Mouse (Mus musculus): ENCODE data around the gene Plxnd1. TPM values are rescaled to one million over a fixed set of nuclear protein-coding genes. Genes with fewer than 3 reads are reported as not detected.

Gene Plxnd1
- polyA plus RNA-seq (2015; fragmentation: Nextera tagmentation; extraction: Ambion mirVana), result 14.3 and 19.7 TPM in 2 replicates

DNA sequence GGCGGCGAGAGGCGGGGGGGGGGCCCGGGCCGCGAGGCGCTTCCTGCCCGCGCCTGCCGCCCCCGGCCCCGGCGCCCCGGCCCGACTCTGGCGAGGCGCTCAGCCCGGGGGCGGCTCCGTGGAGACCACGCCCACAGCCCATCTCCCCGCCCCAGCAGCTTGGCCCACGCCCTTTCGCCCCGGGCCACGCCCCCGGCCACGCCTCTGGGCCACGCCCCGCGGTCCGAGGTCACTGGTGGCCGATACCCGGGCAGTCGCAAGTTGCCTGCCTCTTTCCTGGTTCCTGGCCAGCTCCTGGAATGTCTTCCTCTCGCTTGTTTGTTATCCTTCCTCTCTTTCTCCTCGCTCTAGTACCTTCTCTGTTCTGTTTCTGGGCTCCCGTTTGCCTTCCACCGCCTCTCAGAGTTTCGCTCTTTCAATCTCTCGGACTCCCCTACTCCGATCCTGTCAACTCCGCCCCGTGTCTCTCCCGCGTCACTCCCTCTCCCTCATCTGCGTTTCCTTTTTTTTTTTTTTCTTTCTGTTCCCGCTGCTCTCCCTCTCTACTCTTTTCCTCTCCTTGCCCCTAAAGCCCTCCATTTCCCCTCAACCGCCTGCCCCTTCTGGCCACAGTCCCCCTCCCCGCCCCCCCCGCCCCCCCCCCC is at the start of gene Plxnd1:
Gene Plxnd1, minus strand, starts transcription at position 129 of the 644 bp plus-strand sequence.
- Histone ChIP-seq H3K9me3 (replicated peaks) (no peaks in the 10 kb centered on the region), H3K27me3 (peaks cover 51% of the 10 kb centered on the region), H3K4me2 (peak within 1 kb of the TSS; percentile 85), H3K4me1 (peaks cover 29% of the 10 kb centered on the region), H3K4me3 (peak within 1 kb of the TSS; percentile 56), H3K9ac (peak within 1 kb of the TSS; percentile 63), H3K27ac (peak within 1 kb of the TSS; percentile 45; the same call in 1 of the 2 replicates), H3K36me3 (ENCODE audit: poor library complexity, severe bottlenecking) (no peaks in the 10 kb centered on the region)
- under 1% methylated on average over 37 of the region's 51 CpGs for WGBS
- peak; percentile 72 for ATAC-seq

DNA sequence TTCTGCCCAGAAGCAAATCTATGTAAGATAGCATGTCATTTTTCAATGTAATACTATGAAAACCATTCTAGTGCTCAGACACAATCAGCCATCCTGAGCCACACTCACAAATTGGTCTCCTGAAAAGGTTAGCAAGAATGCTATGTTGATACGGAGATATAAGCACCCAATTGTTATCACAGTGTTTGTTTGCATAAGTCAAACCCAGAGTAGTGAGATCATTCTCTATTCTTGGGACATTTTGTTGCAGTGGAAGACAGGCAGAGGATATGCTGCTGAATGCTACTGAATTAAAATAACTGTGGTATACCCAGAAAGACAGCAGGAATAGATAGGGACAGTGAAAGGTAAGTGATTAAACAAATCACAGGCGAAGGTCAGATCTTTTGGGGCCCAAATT is 49.2 kb upstream of the Plxnd1 start:
- Histone ChIP-seq H3K27me3 (no peaks in the 10 kb centered on the region), H3K9me3 (replicated peaks) (peaks cover 3% of the 10 kb centered on the region; the same call in 1 of the 2 replicates), H3K9ac (no peak overlapping the region), H3K4me1 (peaks cover 9% of the 10 kb centered on the region; the same call in 1 of the 2 replicates), H3K4me3 (no peak overlapping the region), H3K36me3 (ENCODE audit: poor library complexity, severe bottlenecking) (peaks cover 16% of the 10 kb centered on the region), H3K4me2 (no peak overlapping the region), H3K27ac (no peak overlapping the region)
- WGBS, result 59% methylated on average over 2 of the region's 2 CpGs
- no peak for ATAC-seq

DNA sequence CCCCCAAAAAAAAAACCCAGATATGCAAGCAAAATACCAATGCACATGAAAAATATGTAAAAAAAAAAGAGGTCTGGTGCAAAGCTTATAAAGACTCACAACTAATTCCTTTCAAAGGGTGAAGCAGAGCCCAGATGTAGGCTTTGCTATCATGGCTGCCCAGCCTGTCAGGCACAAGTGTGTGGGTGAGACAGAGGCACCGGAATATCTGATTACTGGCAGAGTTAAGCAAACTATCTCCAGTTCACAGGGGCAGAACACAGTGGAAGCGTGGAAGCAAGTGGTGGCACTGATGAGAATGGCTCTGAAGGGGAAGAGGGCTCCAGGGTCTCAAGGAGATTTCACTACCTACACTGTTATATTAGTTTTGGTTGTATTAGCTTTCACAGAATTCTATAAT is 43.4 kb upstream of the Plxnd1 start:
- H3K4me2 ChIP-seq, result no peak overlapping the region
- H3K27ac ChIP-seq, result no peak overlapping the region
- no peaks in the 10 kb centered on the region for H3K4me1 ChIP-seq
- no peak for ATAC-seq
- H3K9ac ChIP-seq, result no peak overlapping the region
- 96% methylated on average over 2 of the region's 2 CpGs for WGBS
- no peak overlapping the region for H3K4me3 ChIP-seq
- H3K36me3 ChIP-seq (ENCODE audit: poor library complexity, severe bottlenecking), result peaks cover 16% of the 10 kb centered on the region
- H3K27me3 ChIP-seq, result no peaks in the 10 kb centered on the region
- H3K9me3 ChIP-seq (replicated peaks), result peaks cover 3% of the 10 kb centered on the region; the same call in 1 of the 2 replicates

DNA sequence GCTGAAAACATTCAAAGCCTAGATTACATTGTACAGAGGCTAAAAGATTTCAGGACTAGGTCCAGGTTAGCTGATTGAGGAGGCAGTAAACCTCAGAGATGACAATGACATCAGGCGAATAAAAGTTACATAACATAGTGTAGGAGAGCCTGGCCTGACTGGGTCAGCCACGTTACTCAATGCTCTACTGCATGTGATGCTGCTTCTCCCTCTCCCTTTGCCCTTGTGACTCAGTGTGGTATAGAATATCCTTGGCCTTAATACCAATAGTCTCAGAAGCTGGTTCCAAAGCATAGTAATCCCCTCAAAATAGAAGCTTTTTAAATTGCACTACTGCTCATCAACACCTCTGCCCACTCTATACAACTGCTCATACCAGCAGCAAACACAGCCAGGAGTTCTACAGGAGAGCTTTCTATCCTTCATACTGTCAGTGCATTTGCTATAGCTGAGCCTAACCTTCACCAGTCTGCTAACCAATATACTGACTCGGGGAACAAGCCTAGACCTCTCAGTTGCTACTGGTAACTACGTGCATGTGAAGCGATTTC is 42.6 kb upstream of the Plxnd1 start:
- no peaks in the 10 kb centered on the region for H3K4me1 ChIP-seq
- 88% methylated on average over 5 of the region's 5 CpGs for WGBS
- H3K4me3 ChIP-seq, result no peak overlapping the region
- H3K9ac ChIP-seq, result no peak overlapping the region
- no peak for ATAC-seq
- no peaks in the 10 kb centered on the region for H3K27me3 ChIP-seq
- no peak overlapping the region for H3K4me2 ChIP-seq
- H3K36me3 ChIP-seq (ENCODE audit: poor library complexity, severe bottlenecking), result peaks cover 7% of the 10 kb centered on the region; the same call in 1 of the 2 replicates
- H3K9me3 ChIP-seq (replicated peaks), result no peaks in the 10 kb centered on the region
- H3K27ac ChIP-seq, result no peak overlapping the region

DNA sequence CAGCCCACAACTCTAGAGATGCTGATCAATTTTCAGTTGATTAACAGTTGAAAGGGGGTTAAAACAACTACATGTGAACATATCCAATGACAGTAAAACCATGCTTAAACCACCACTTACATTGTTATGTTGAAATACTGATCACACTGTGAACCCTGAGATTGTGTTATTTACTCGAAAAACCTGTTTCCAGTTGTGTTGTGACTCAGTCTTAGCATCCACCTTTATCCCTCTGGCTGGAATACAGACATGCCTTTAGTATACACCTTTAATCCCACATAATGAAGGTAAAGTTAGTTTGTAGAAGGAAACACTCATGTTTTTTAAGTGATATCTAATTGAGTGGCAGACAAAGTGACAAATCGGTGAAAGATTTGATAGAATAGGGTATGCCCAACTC is 41.8 kb upstream of the Plxnd1 start:
- Histone ChIP-seq H3K4me2 (no peak overlapping the region), H3K4me3 (no peak overlapping the region), H3K27ac (no peak overlapping the region), H3K27me3 (no peaks in the 10 kb centered on the region), H3K9ac (no peak overlapping the region), H3K36me3 (ENCODE audit: poor library complexity, severe bottlenecking) (0 out of 2 replicates have a peak, but pooled peaks cover 3% of the 10 kb centered on the region), H3K4me1 (no peaks in the 10 kb centered on the region), H3K9me3 (replicated peaks) (no peaks in the 10 kb centered on the region)
- WGBS, result 91% methylated on average over 2 of the region's 2 CpGs
- no peak for ATAC-seq

DNA sequence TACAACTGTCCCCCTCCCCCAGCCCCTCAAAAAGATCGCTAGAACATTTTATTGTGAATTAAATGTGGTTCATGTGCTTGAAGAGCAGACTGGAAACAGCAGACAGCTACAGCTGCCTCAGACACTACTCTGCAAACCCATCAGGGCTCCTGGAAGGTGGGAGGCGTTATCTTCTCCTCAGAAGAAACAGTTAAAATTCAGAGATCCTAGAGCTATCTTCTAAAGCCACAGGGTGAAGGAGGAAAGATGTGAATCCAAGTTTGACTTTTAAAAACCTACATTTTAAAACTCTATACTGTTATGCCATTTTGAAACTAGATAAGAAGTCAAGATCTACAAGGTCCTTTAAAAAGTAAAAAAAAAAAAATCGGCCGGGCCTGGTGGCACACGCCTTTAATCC is 36.2 kb upstream of the Plxnd1 start:
- no peaks in the 10 kb centered on the region for H3K4me1 ChIP-seq
- no peak overlapping the region for H3K4me3 ChIP-seq
- no peaks in the 10 kb centered on the region for H3K27me3 ChIP-seq
- no peak overlapping the region for H3K4me2 ChIP-seq
- 89% methylated on average over 5 of the region's 5 CpGs for WGBS
- no peak for ATAC-seq
- H3K9me3 ChIP-seq (replicated peaks), result no peaks in the 10 kb centered on the region
- H3K36me3 ChIP-seq (ENCODE audit: poor library complexity, severe bottlenecking), result 0 out of 2 replicates have a peak, but pooled peaks cover 3% of the 10 kb centered on the region
- no peak overlapping the region for H3K27ac ChIP-seq
- no peak overlapping the region for H3K9ac ChIP-seq

DNA sequence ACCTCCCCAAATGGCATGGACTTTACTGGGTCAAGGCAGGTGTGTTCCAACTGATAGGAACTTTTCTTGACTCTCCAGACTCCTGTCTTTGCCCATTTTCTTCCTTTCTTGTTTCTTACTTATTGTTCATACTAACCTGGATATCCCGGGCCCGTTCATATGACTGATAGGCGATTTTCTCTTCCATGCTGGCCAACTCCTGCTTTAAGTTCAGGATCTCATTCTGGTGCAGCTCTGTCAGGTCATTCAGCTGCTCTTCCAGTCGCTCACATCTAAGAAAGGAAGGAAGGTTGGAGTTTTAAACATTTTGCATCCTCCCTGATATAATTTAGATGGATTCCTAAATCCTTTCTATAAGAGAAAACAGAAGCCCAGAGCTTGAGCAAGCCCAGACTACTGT is 29.9 kb upstream of the Plxnd1 start:
- H3K27me3 ChIP-seq, result no peaks in the 10 kb centered on the region

DNA sequence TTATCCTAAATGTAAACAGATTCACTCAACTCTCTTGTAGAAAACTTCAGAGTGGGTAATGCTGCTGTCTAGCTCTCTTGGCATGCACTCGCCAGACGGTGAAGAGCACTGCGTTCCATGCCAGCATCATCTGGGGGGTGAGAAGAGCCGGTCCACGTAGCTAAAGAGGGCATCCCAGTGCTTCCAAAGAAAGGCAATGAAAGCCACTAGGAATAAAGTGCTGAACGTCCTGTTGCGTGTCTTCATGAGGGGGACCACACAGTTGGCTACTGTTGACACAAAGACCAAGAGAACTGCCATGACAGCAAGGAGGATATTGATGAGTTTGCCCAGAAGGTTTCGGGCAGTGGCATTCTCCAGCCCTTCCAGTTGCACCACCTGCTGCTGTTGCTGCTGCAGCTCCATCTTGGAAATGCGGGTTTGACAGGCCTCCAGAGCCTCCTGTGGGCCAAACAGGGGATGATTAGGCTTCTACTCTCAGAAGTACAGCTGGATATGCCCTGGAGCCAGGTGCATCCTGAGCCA is 27.2 kb upstream of the Plxnd1 start:
- H3K27me3 ChIP-seq, result no peaks in the 10 kb centered on the region
- no peaks in the 10 kb centered on the region for H3K4me1 ChIP-seq
- H3K4me2 ChIP-seq, result no peak overlapping the region
- no peak overlapping the region for H3K27ac ChIP-seq
- H3K36me3 ChIP-seq (ENCODE audit: poor library complexity, severe bottlenecking), result peaks cover 42% of the 10 kb centered on the region
- no peak overlapping the region for H3K4me3 ChIP-seq
- H3K9me3 ChIP-seq (replicated peaks), result peaks cover 9% of the 10 kb centered on the region
- 84% methylated on average over 9 of the region's 9 CpGs for WGBS
- no peak for ATAC-seq
- H3K9ac ChIP-seq, result no peak overlapping the region

More for the DNA sequence above, 29.9 kb upstream of the Plxnd1 start:
- ATAC-seq, result no peak
- Histone ChIP-seq H3K4me2 (no peak overlapping the region), H3K36me3 (ENCODE audit: poor library complexity, severe bottlenecking) (peaks cover 45% of the 10 kb centered on the region), H3K4me3 (no peak overlapping the region), H3K9me3 (replicated peaks) (peaks cover 9% of the 10 kb centered on the region), H3K27ac (no peak overlapping the region), H3K4me1 (no peaks in the 10 kb centered on the region), H3K9ac (no peak overlapping the region)
- 92% methylated on average over 4 of the region's 4 CpGs for WGBS

DNA sequence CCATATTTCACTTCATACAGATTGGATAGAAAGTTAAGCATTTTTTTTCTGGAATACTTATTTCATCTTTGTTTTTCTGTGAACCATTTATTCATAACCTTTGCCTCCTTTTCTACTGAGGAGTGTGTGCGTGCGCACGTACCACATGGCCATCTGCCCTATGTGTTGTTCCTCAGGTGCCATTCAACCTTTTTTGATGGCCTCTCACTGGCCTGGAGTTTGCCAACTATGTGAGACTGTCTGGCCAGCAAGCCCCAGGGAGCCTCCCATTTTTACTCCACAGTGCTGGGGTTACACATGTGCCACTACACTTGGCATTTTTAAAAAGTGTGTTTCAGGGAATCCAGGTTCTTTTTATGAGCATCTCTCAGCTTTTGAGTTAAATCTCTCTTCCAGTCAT is 21.1 kb upstream of the Plxnd1 start:
- H3K9ac ChIP-seq, result no peak overlapping the region
- 95% methylated on average over 3 of the region's 3 CpGs for WGBS
- H3K4me3 ChIP-seq, result no peak overlapping the region

DNA sequence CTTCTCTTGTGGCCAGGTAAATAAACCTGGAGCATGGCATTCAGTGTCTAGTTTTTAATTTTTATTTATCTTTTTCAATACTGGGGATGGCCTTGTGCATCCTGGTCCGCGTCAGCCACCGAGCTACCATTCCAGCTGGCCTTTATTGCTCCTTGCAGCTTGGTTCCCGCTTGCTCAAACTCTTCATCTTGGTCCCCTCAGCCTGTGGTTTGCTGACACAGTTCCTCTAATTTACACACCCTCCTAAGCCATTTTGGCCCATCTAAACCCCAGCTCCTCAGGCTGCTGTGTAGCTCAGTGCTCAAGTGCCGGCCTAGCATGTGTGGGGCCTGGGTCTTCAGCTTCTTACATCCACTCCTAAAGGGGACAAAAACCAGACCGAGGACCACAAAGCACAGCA is 19.3 kb upstream of the Plxnd1 start:
- Histone ChIP-seq H3K4me3 (no peak overlapping the region), H3K27me3 (no peaks in the 10 kb centered on the region), H3K4me1 (no peaks in the 10 kb centered on the region), H3K9me3 (replicated peaks) (no peaks in the 10 kb centered on the region), H3K36me3 (ENCODE audit: poor library complexity, severe bottlenecking) (no peaks in the 10 kb centered on the region), H3K27ac (no peak overlapping the region), H3K4me2 (no peak overlapping the region), H3K9ac (no peak overlapping the region)
- no peak for ATAC-seq
- WGBS, result 92% methylated on average over 6 of the region's 6 CpGs

More for the DNA sequence above, 21.1 kb upstream of the Plxnd1 start:
- Histone ChIP-seq H3K36me3 (ENCODE audit: poor library complexity, severe bottlenecking) (peaks cover 10% of the 10 kb centered on the region), H3K27me3 (no peaks in the 10 kb centered on the region), H3K4me1 (no peaks in the 10 kb centered on the region), H3K27ac (no peak overlapping the region), H3K4me2 (no peak overlapping the region), H3K9me3 (replicated peaks) (no peaks in the 10 kb centered on the region)
- ATAC-seq, result no peak

DNA sequence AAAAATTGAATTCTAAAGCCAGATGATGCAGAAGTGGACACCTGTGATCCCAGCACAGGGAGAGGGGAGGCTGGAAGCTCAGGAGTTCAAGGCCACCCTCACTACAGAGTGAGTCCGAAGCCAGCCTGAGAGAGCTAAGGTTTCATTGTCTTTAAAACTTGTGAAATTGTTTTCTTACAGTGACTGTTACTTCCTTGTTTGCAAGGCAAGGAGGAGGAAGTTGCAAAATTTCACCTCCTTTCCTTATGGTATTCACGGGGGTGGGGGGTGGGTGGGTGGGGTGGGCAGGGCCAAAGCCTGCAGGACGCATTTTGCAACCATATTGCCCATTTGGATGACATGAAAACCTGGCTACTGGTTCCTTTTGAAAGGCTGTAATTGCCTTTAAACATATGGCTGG is 18.9 kb upstream of the Plxnd1 start:
- 81% methylated on average over 3 of the region's 3 CpGs for WGBS
- Histone ChIP-seq H3K27me3 (no peaks in the 10 kb centered on the region), H3K9me3 (replicated peaks) (no peaks in the 10 kb centered on the region), H3K9ac (no peak overlapping the region), H3K4me3 (no peak overlapping the region), H3K27ac (no peak overlapping the region), H3K36me3 (ENCODE audit: poor library complexity, severe bottlenecking) (no peaks in the 10 kb centered on the region), H3K4me1 (no peaks in the 10 kb centered on the region), H3K4me2 (no peak overlapping the region)
- ATAC-seq, result no peak

DNA sequence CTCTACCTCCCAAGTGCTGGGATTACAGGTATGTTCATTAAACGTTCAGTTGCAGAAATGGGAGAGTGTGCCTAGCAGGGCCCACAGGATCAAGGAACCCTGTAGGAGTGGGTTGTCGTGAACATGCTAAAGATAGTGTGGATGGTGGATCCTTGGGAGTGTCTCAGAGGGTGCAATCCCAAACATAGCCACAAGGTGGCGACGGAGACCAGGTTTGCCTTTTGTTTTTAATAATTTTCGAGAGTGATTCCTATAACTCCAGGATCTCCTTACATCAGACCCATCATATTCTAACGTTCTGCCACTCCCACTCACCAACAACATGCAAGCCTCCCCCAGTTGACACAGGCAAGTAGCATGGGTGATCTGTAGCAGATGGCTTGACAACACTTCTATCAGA is 15.7 kb upstream of the Plxnd1 start:
- H3K4me1 ChIP-seq, result no peaks in the 10 kb centered on the region
- H3K27ac ChIP-seq, result no peak overlapping the region
- no peak overlapping the region for H3K4me3 ChIP-seq
- no peaks in the 10 kb centered on the region for H3K27me3 ChIP-seq
- H3K36me3 ChIP-seq (ENCODE audit: poor library complexity, severe bottlenecking), result no peaks in the 10 kb centered on the region
- no peak overlapping the region for H3K4me2 ChIP-seq
- H3K9ac ChIP-seq, result no peak overlapping the region
- H3K9me3 ChIP-seq (replicated peaks), result no peaks in the 10 kb centered on the region
- peak; percentile 68 for ATAC-seq
- WGBS, result 4% methylated on average over 6 of the region's 6 CpGs
